Mouse (Mus musculus) gastrocnemius, postnatal 36 days (tissue): ENCODE measurements around the gene Gsdme. TPM values are rescaled to one million over a fixed set of nuclear protein-coding genes. Genes with fewer than 3 reads are reported as not detected.

Source experiments
- DNase-seq, 2 experiments: peaks; one replicate each; pipeline ENCODE4 v3.0.0; 2022
- intact Hi-C: fragments of 180-260 bp; cut with DNase I; formaldehyde crosslinking; loops from one replicate; pipeline ENCODE4 v1.15.1; 2025
- long read RNA-seq, 2 experiments: library from polyadenylated mRNA; stranded (forward); transcript quantifications; one replicate each; pipeline ENCODE4 v2.0.0; 2021
- total RNA-seq, 2 experiments: library from RNA; stranded (reverse); gene quantifications; 2 replicates each; pipeline ENCODE4 v1.2.3; 2021

Gsdme gene
- under 1 TPM; 0.48 to 0.62 TPM for total RNA-seq
- long read RNA-seq, experiment 1, full-length matches to known transcripts: 2 of 287 reads
- long read RNA-seq, experiment 1, partial matches to known transcripts: 3 of 287 reads
- long read RNA-seq, experiment 1, other reads (novel, unspliced or antisense): 282 of 287 reads
- long read RNA-seq, experiment 2, partial matches to known transcripts: 0 of 293 reads
- long read RNA-seq, experiment 2, other reads (novel, unspliced or antisense): 293 of 293 reads

DNA sequence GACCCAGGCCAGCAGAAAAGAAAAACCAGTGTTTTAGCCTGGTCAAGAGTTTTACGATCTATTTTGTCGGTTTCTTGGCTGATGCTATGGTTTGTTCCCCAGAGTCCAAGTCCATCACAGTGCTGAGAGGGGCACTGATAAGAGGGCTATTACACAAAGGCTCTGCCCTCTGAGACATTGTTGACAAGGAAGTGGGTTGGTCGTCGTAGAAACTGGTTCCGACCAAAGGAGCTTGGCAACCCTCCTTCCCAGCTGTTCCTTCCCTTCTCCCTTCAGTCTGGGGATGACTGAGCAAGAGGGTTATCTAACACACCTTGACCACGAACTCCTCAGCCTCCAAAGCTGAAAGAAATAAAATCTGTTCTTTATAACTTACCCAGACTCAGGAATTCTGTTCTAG is at the start of gene Gsdme:
Gsdme (minus strand) TSS at position 193 of the 400 bp plus-strand sequence.
- intact Hi-C loops: no loop called here
- DNase-seq: no peak

GRCm38 (mm10) chr6:50312647-50313046 is 49.0 kb upstream of the Gsdme start:
- peak; percentile 64 to 67 for DNase-seq
- intact Hi-C loops: loop anchor here (1.0 kb wide), 1 partner anchor 214 kb away; no protein-coding TSS in a partner anchor

- intact Hi-C loops: loop anchor here (1.0 kb wide), 1 partner anchor 227 kb away; no protein-coding TSS in a partner anchor
Observed at GRCm38 (mm10) chr6:50309019-50309418, 45.4 kb upstream of the Gsdme start.

GRCm38 (mm10) chr6:50306625-50307024 is 43.0 kb upstream of the Gsdme start:
- DNase-seq: no peak
- intact Hi-C loops: no loop called here

More at GRCm38 (mm10) chr6:50309019-50309418, 45.4 kb upstream of the Gsdme start:
- DNase-seq: no peak

DNA sequence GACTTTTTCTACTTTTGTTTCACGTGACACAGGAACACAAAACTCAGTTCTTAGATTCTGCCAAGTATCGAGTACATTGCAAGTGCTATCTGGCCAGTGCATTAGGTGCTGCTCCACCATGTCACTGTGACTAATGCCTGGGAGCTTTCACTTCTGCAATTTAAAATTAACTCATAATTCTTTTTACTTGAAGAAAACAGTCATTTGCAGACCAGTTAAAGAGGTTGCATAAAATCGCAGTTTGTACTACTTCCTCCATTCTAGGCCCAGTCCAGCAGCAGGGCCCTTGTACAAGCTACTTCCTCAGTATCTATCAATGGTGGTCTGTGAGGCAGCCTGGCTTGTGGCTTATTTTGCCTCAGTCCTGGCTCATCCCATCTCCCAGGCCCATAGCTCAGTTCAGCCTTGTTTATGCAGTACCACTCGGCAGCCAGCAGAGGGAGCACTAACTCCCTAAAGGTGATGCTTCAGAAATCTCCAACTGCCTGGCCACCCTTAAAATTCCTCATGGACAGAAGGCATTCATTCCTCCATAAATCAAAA is 41.4 kb upstream of the Gsdme start:
- intact Hi-C loops: no loop called here
- peak; percentile 70 to 74 for DNase-seq

GRCm38 (mm10) chr6:50301121-50301520 is 37.5 kb upstream of the Gsdme start:
- no peak for DNase-seq
- intact Hi-C loops: no loop called here

DNA sequence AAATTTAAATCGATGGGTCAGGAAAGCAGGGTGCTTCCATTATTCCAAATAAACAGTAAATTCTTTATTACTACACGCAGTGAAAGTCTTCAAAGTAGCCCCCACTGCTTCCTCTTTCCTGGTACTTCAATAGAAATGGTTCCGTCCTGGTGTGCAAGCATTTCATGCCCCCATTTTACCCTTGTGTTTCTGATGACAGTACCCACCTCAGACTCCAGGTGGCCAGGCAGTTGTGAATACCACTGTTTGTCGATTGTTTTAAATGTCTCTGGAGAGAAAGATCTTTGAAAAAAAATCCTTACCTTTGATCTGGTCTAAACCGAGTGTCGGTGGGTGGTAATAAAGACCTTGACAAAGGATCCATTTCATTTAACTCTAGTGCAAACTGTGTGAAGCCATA is 37.0 kb upstream of the Gsdme start:
- intact Hi-C loops: no loop called here
- DNase-seq: no peak

GRCm38 (mm10) chr6:50299071-50299470 is 35.4 kb upstream of the Gsdme start:
- no peak for DNase-seq
- intact Hi-C loops: loop anchor here (10.0 kb wide), 1 partner anchor 374 kb away; no protein-coding TSS in a partner anchor

GRCm38 (mm10) chr6:50297671-50298070 is 34.0 kb upstream of the Gsdme start:
- intact Hi-C loops: loop anchor here (10.0 kb wide), 1 partner anchor 373 kb away; no protein-coding TSS in a partner anchor
- no peak for DNase-seq

DNA sequence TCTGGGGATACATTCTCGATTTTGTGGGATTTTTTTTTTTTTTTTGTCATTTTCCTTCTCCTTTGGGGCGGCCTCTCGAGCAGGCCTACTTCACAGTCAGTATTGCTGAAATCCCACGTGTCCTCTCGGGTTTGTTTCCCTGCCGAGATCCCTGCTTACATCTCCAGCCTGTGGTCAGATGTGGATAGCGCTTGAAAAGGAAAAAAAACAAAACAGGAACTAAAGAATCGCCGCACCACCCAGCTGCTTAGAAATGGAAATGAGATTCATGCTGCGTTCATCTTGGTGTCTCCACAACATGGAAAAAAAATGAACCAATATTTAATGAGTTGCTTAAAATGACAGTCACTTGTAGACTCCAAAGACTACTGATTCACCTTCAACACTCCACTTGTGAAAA is 31.5 kb upstream of the Gsdme start:
- intact Hi-C loops: loop anchor here (2.0 to 10.0 kb wide), 2 partner anchors 370 to 776 kb away; no protein-coding TSS in a partner anchor

GRCm38 (mm10) chr6:50294128-50294527 is 30.5 kb upstream of the Gsdme start:
- DNase-seq: peak in 1 of 2 experiments; percentile 68
- intact Hi-C loops: loop anchor here (2.0 to 10.0 kb wide), 3 partner anchors 182 to 775 kb away; partner anchors contain the start of gene Mpp6

More for the DNA sequence above, 31.5 kb upstream of the Gsdme start:
- no peak for DNase-seq

- intact Hi-C loops: loop anchor here (5.0 to 10.0 kb wide), 2 partner anchors 179 to 367 kb away; partner anchors contain the start of gene Mpp6
- no peak for DNase-seq
Observed at GRCm38 (mm10) chr6:50291650-50292049, 28.0 kb upstream of the Gsdme start.

- intact Hi-C loops: no loop called here
- DNase-seq: no peak
Observed at GRCm38 (mm10) chr6:50286881-50287280, 23.2 kb upstream of the Gsdme start.

DNA sequence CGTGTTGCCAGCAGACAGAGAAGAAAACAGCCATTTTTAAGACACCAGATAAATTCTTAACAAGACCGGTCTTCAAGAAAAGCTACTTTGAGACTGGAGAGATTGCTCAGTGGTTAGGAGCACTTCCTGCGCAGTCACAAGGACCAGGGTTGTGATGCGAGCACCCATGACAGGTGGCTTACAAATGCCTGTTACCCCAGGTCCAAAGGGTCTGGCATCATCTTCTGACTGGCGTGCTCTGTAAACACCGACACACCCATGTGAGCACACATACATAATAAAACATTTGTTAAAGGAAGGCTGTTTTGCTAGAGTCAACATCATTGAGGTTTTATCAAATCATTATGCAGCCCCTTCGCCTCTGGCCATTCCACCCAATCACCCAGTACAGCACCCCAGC is 16.0 kb upstream of the Gsdme start:
- intact Hi-C loops: no loop called here
- DNase-seq: no peak

DNA sequence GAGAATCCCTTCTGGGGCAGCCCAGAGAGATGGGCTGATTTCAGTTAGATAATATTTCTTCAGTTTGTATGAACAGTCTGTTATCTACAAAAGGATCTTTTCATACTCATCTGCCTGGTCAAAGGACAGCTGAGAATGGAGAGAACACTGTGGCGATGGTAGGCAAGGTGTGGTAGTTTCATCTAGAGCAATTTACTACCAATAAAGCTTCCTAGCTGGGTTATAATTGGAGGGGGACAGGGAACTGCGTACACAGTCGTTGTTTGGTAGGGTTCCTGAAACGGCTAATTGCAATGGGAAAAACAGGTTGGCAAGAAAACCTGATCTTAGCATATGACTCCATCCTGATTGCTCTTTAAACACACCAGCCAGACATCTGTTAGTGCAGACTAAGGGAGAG is 10.3 kb upstream of the Gsdme start:
- DNase-seq: no peak
- intact Hi-C loops: no loop called here

DNA sequence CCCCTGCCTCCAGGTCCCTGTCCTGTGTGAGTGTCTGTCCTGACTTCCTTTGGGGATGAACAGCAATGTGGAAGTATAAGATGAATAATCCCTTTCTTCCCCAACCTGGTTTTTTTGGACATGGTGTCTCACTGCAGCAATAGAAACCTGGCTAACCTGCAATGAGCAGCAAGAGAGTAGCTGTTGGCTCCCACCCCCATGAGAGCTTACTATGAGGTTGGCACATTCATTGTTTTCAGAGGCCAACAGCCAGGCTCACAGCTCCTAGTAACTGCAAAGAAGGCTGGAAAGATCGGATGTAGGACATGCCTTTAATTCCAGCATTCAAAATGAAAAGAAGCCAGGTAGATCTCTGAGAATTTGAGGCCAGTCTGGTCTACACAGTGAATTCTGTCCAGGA is 9.8 kb upstream of the Gsdme start:
- DNase-seq: no peak
- intact Hi-C loops: no loop called here

DNA sequence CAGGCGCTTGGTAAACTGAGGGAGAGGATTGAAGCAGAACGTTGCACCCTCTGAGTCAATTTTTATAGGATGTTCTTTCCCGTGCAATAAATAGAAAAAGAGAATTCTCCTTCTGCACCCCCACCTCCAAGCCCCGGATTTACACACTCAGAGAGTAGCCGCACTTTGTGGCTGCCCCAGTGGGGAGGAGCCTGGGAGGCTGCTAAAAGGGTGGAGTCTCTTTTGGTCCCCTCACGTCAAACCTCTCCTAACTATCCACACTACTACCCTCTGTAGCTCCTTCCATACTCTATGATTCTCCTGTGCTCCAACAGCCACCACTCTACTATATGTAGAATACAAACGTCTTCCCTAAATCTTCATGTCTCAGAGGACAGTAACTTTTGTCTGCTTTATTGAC is 1.4 kb downstream of the Gsdme start:
- no peak for DNase-seq
- intact Hi-C loops: no loop called here

DNA sequence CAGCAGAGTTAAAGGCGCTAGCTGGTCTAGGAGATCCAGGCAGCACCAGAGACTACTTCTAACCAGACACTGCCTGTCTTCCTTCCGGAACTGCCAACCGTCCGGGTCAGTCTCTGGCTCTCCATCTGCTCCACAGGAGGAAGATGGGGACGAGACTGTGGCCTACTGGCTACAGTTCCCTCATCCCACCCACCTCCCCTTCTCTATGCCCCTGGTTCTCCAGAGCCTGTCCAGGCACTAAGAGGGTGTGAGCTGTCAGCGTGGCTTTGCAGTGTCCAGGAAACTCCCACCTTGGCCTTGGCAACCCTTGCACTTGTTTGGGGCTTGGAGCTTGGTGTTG is 1.8 kb downstream of the Gsdme start:
- no peak for DNase-seq
- intact Hi-C loops: no loop called here

- intact Hi-C loops: no loop called here
Observed at GRCm38 (mm10) chr6:50261201-50261921, 2.3 kb downstream of the Gsdme start.

GRCm38 (mm10) chr6:50255356-50255755 is 8.3 kb downstream of the Gsdme start:
- DNase-seq: no peak
- intact Hi-C loops: no loop called here

More at GRCm38 (mm10) chr6:50261201-50261921, 2.3 kb downstream of the Gsdme start:
- DNase-seq: peak; percentile 68 to 77

GRCm38 (mm10) chr6:50254723-50255184 is 8.9 kb downstream of the Gsdme start:
- DNase-seq: peak; percentile 39 to 53
- intact Hi-C loops: no loop called here
